Mouse (Mus musculus) T-helper 17 cell (primary cell): ENCODE results near the gene Dlgap1.

Source experiments
- in situ Hi-C, 2 experiments: fragments of 300-600 bp; cut with MboI, MseI; formaldehyde crosslinking; loops; 1 replicate in 1 of 2; 2 replicates in 1 of 2; pipeline ENCODE4 v1.15.1; 2025; ENCODE audit warnings: high pct_unique_total_duplicates in 2 of 2

Gene Dlgap1

DNA sequence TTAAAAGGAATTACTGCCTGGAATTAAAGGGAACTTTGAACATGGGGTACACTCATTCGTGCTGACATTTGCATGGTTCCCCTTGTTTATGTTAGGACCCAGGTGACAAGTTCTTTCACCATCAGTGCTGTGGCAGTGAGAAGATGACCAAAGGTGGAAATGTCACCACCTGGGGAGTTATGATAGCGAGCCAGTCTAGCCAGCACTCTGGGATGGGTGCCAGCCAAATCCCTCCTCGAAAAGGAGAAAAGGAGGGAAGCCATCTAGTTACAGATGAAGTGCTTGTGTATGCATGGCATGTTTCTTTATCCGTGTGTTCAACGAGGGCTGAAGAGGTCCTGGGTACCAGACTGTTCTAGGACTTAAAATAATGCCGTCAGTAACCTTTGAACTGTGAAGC lies 643.3 kb downstream of the Dlgap1 start:
- in situ Hi-C loops = loop anchor here in 1 of 2 experiments (5.0 kb wide), 1 partner anchor 50 kb away; no protein-coding TSS in a partner anchor

GRCm38 (mm10) chr17:70613897-70614296 lies 645.0 kb downstream of the Dlgap1 start:
- in situ Hi-C loops = loop anchor here in 1 of 2 experiments (5.0 kb wide), 1 partner anchor 52 kb away; no protein-coding TSS in a partner anchor

DNA sequence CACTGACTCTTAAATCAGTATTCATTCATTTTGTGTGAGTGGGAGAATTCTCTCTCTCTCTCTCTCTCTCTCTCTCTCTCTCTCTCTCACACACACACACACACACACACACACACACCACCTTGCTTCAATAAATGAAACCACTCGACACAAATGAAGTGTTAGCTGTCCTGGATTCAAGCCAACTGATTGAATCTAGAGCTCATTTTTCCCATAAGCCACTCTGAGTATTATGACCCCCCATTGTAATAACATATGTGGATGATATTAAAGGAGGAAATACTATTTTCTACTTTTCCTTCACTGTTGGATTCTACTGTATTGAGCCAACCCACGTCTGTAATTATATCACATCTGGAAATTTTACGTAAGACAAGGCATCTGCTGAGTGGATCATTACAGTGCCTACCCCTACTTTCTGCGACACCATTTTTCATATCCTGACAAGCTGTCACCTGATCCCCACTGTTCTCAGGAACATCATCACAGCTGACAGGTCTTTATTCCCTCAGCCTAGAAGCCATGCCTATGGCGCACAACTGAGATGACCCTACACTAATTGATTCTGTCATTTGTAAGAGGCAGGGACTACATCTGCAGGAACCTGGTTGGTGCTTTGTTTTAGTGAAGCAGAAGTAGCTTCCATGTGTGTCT lies 645.7 kb downstream of the Dlgap1 start:
- in situ Hi-C loops = loop anchor here in 1 of 2 experiments (5.0 kb wide), 1 partner anchor 52 kb away; no protein-coding TSS in a partner anchor

DNA sequence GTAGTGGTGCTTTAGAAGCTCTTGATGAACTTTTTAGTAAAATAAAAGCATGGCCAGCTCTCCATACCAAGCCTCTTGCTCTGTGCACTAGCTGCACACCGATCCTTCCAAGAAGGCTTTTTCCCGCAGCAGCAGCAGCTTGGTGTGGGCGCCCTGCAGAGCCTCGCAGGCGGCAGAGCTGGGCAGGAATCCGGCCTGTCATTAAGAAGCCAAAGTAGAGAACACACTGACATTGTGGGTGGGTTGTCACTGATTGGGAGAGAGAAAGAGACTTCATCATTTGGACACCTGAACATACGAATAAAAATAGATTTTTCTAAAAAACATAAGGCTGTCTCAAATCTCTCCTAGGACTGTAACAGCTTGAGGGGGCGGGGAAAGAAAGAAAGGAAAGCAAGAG lies 653.6 kb downstream of the Dlgap1 start:
- in situ Hi-C loops = no loop called here

GRCm38 (mm10) chr17:70626396-70626795 lies 657.5 kb downstream of the Dlgap1 start:
- in situ Hi-C loops = no loop called here

- in situ Hi-C loops = no loop called here
These were observed 658.1 kb downstream of the Dlgap1 start for GRCm38 (mm10) chr17:70626925-70627324.

DNA sequence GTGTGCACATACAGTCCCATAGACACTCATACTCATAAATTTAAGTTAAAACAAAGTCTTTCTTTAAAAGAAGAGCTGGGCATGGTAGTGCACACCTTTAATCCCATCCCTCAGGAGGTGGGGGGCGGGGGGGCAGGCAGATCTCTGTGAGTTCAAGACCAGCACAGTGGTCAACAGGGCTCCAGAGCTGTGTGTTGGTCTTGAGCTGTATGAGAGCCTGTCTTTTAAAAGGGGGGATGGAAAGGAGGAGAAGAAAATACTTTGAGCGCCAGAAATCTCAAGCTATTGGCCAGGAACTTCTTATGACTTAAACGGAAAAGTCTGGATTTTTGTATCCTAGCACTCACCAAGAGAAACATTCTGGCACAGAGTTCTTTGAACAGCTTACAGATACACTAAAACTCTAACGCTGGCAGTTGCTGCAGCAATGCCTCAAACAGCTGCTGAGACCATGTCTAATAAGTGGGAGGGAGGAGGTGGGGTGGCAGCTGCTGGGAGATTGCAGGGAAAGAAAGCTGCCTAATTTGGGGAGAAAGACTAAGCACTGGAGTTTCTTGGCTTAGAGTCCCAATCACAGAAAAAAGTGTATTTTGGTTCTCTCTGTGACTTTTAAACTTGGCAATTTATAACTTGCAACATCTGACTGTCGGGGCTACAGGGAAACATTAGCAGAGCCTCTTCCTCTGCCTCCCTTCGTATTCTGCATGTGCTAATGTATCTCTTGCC lies 660.9 kb downstream of the Dlgap1 start:
- in situ Hi-C loops = loop anchor here in 1 of 2 experiments (10.0 kb wide), 1 partner anchor 205 kb away; no protein-coding TSS in a partner anchor

DNA sequence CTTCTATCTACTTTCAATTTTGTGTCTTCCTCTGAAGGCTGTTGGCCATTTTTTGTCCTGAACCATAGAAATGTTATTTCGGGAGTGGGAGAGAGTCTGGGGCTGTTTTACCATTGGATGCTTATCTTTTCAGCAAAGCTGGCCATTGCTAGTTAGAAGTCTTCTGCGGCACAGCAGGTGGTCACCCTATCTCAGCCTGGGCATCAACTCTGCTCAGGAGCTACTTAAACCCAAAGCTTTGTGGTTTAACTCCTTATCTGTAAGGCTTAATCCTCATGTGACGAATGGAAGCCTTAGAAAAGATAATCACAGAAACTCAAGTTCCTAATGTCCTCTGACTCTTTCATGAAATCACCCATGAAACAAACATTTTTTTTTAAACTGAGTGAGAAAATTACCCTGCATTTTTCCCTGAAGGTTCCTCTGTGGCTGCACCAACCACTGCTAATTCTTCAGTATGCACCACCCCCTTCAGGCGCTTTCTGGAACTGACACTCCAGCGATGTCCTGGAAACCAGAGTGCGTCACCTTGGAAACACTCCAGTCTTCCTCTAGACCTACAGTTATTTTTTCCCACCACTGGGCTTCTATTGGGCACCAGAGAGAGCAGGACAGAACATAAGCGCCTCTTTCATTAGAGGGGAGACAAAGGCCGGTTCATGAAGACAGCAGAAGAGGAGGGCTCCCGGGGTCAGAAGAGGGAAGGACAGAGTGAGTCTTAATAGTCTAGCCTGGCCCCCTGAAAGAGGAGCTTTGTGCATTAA lies 664.5 kb downstream of the Dlgap1 start:
- in situ Hi-C loops = loop anchor here in 1 of 2 experiments (10.0 kb wide), 1 partner anchor 209 kb away; no protein-coding TSS in a partner anchor

- in situ Hi-C loops = no loop called here
These were observed 674.3 kb downstream of the Dlgap1 start for GRCm38 (mm10) chr17:70643211-70643610.

GRCm38 (mm10) chr17:70646641-70647040 lies 677.8 kb downstream of the Dlgap1 start:
- in situ Hi-C loops = no loop called here

DNA sequence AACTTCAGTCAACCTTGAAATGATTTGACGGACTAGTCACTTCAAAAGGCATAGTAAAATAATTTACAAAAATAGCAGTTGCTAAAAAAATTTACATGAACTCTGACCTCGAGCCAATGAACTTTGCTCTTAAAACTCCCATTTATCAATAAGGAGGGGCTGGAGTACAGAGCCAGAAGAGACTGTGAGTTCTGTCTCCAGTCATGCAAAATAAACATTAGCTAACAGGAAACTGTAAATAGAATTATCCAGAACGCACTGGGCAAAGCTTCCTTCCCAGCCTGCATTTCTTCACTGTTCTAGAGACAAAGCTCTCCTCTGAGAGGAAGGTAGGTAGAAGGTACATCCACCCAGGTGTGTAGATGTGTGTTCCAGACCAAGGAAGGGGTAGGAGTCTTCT lies 692.5 kb downstream of the Dlgap1 start:
- in situ Hi-C loops = no loop called here

DNA sequence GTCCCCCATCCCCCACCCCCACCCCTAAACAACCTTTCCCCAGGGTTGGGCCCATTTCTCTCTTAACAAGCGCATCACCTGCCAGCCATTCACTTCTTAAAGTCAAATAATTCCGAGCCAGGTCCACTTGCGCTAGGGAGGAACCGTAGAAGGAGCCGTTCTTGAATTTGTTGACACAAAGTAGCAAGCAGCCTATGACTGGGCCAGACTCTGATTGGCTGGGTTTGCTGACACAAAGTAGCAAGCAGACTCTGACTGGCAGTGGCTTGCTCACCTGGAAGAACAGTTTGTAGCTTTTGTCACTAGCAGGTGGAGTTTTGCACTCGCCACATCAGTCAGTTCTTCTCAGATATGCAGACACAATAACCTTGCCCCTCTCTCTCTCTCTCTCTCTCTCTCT lies 695.1 kb downstream of the Dlgap1 start:
- in situ Hi-C loops = no loop called here

DNA sequence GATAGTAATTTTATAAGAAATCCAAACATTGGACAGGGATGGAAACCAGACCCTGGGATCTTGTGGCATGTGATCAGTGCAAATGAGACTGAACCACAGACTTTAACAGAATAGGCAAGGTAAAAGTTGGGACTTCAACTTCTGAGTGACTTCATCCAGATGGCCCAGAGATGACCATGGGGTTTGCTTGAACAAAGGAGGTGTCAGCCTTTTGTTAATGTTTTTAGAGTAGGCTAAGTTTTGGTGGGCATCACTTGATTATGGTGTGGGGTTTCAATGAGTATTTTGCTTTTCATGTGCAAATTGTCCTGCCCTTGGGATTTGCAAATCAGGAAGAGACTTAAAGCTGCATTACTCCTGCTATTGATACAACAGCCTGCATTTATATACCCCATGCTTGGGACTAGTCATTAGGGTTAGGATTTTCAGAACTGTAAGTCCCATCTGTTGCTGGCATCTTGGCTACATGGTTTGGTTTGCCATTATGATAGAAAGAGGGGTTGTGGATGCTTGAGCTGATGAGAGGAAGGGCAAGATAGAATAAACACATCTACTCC lies 695.7 kb downstream of the Dlgap1 start:
- in situ Hi-C loops = loop anchor here in 1 of 2 experiments (5.0 kb wide), 1 partner anchor 1268 kb away; no protein-coding TSS in a partner anchor

DNA sequence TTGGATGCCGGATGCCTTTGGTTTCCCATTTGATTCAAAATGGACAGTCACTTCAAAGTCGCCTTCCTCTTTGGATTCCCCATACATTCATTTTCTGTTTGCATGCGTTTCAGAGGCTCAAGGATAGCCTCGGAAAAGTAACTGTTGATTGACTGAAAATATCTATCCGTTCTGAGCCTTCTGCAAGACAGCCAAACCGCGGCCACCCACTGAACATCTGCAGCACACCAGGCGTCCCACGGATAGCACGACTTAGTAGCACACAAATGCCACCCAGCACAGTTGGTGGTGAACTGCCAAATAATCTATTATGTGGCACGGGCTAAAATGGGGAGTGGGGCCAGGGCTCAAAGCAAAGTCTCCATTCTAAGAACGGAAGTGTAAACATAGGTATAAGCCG lies 705.1 kb downstream of the Dlgap1 start:
- in situ Hi-C loops = no loop called here

- in situ Hi-C loops = no loop called here
These were observed 707.6 kb downstream of the Dlgap1 start for GRCm38 (mm10) chr17:70676522-70676921.

DNA sequence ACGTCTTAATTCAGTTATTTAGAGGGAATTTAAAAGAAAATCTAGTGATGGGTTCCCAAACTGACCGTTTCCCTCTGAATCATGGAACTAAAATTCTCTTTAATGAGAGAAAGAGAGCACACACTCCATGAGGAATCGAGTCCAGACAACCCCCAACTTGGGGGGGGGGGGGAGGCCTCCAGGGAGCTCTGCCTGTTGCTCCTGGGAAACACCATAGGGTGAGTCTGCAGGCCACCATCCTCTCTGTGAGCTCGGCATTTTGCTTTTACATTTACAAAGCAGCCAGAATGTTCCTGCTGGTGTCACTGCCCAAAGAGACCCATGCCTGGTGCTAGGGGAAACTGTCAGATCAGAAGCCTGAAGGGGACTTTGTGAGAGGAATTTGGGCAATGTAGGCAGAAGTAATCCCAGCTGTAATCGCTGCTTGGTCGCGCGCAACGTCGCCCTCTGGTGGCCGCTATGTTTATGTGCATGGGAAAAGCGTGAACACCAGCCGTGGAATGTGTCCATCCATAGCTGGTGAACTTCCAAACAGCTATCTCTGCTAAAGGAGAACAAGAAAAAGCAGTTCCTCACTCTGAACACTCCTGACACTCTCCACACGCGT lies 714.8 kb downstream of the Dlgap1 start:
- in situ Hi-C loops = loop anchor here (5.0 to 10.0 kb wide), 3 partner anchors 156 to 1254 kb away; no protein-coding TSS in a partner anchor

DNA sequence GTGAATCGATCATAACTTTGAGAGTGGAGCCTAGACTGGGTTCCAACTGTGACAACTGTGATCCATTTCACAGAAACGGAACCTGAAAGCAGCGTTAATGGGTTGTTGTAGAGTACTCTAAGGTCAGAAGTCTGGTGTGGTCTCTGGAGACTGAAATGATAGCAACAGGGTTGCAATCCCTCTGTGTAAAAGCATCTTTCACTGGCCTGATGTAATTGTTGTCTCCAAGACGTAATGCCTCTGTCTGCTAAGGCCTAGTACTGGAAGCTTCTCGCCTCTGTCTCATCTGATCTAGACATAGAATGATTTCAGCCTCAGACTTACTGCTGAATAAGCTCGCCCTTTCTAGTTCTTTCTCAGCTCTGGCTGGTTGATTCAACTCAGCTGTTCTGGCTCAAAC lies 721.3 kb downstream of the Dlgap1 start:
- in situ Hi-C loops = no loop called here

DNA sequence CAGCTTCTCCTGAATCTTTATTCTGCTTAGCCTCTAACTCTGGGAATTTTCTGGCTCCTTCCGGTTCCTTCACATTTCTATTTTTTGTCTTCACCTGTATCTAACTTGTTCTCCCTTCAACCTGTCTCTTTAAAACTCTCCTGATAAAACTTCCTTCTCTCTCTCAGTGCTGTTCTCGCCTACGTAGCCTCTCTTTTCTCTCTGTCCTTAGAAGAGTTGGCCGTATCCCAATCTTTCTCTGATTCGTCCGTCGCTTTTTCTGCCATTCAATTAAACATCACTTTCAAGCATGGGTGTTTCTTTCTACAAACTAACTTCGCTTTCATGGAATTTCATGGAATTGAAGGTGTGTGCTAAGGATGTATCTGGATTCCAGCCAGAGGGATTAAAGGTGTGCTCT lies 721.7 kb downstream of the Dlgap1 start:
- in situ Hi-C loops = no loop called here

GRCm38 (mm10) chr17:70706976-70707818 lies 738.3 kb downstream of the Dlgap1 start:
- in situ Hi-C loops = no loop called here

DNA sequence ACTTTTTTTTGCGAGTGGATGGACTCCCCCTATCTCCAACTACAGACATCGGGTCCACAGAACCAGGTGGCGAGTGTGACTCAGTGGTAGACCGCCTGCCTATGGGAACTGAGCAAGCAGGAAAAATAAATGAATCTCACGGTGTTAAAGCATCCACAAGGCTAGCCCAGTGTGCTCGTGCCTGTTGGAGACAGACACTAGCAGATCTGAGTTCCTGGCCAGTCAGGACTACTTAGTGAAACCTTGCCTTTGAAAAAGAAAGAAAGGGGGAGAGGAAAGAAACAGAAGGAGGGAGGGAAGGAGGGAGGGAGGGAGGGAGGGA lies 738.9 kb downstream of the Dlgap1 start:
- in situ Hi-C loops = no loop called here
